Mouse (Mus musculus): Measurements from ENCODE around the gene Mob1b. TPM values are rescaled to one million over a fixed set of nuclear protein-coding genes. Genes with fewer than 3 reads are reported as not detected.
"Not testable (repeated sequence)": the region's sequence is repeated elsewhere in the genome, so short reads cannot be mapped to it uniquely, and the experiment has no call there.

Gene Mob1b
- polyA plus RNA-seq, 1 experiment from 2014 or later: 17.5 TPM

DNA sequence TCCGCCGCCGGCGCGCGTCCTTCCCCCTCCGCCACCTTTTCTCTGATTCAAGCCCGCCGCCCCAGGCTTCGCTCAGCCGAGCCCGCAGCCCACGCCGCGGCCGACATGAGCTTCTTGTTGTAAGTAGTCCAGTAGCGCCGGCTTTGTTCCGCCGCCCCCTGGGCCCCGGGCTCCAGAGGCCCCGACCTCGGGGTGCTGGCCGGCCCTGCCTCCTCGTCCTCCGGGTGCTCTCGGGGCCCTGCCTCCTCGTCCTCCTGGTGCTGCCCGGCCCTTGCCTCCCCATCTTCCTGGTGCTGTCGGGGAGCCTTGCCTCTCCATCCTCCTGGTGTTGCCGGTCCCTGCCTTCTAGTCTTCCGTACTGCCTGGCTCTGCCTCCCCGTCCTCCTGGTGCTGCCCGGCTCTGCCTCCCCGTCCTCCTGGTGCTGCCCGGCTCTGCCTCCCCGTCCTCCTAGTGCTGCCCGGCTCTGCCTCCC, 384 bp downstream of the Mob1b start:
- H3K27me3 ChIP-seq (ENCODE audit: control insufficient read depth, insufficient read depth, low read length): no peaks in the 10 kb centered on the region
- peak overlapping the region; percentile 91 for H3K4me2 ChIP-seq (ENCODE audit: low read depth, low read length)
- 0 out of 2 replicates have a peak, but pooled peaks cover under 1% of the 10 kb centered on the region for H3K36me3 ChIP-seq (ENCODE audit: control insufficient read depth, insufficient read depth)
- H3K4me3 ChIP-seq (ENCODE audit: low read length): peak overlapping the region; percentile 92
- no peaks in the 10 kb centered on the region for H3K9me3 ChIP-seq (replicated peaks; ENCODE audit: control insufficient read depth, low read length)
- H3K9ac ChIP-seq (ENCODE audit: low read length): peak overlapping the region; percentile 92
- peaks cover 30% of the 10 kb centered on the region for H3K4me1 ChIP-seq (ENCODE audit: control insufficient read depth, insufficient read depth, low read length)
- WGBS: under 1% methylated on average over 37 of the region's 38 CpGs
- H3K27ac ChIP-seq (ENCODE audit: low read length): peak overlapping the region; percentile 87
- no peak; the same call in none of the 2 replicates for ATAC-seq (replicated peaks; ENCODE audit: extremely low read depth, insufficient read depth, low FRiP score)

DNA sequence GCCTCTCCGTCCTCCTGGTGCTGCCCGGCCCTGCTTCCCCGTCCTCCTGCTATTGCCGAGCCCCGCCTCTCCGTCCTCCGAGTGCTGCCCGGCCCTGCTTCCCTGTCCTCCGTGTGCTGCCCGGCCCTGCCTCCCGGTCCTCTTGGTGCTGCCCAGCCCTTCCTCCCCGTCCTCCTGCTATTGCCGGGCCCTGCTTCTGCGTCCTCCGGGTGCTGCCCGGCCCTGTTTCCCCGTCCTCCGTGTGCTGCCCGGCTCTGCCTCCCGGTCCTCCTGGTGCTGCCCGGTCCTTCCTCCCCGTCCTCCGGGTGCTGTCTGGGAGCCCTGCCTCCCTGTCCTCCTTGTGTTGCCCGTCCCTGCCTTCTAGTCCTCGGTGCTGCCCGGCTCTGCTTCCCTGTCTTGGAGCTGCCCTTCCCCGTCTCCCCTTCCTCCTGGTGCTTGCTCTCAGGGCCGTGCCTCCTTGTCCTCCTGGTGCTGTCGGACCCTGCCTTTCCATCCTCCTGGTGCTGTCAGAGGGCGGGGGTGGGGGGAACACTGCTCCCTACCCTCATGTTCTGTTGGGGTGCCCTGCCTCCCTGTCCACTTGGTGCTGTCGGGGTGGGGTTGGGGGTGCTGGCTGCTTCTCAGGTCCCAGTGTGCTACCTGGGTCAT, 1.0 kb downstream of the Mob1b start:
- under 1% methylated on average over 31 of the region's 31 CpGs for WGBS
- no peak for ATAC-seq (replicated peaks; ENCODE audit: extremely low read depth, insufficient read depth, low FRiP score)
- Histone ChIP-seq H3K9ac (ENCODE audit: low read length) (peak overlapping the region; percentile 92), H3K36me3 (ENCODE audit: control insufficient read depth, insufficient read depth) (0 out of 2 replicates have a peak, but pooled peaks cover 2% of the 10 kb centered on the region), H3K9me3 (replicated peaks; ENCODE audit: control insufficient read depth, low read length) (no peaks in the 10 kb centered on the region), H3K4me2 (ENCODE audit: low read depth, low read length) (peak overlapping the region; percentile 91), H3K27me3 (ENCODE audit: control insufficient read depth, insufficient read depth, low read length) (no peaks in the 10 kb centered on the region), H3K4me1 (ENCODE audit: control insufficient read depth, insufficient read depth, low read length) (peaks cover 30% of the 10 kb centered on the region), H3K4me3 (ENCODE audit: low read length) (peak overlapping the region; percentile 92), H3K27ac (ENCODE audit: low read length) (peak overlapping the region; percentile 87)

- Histone ChIP-seq H3K36me3 (ENCODE audit: control insufficient read depth, insufficient read depth) (0 out of 2 replicates have a peak, but pooled peaks cover 2% of the 10 kb centered on the region), H3K4me1 (ENCODE audit: control insufficient read depth, insufficient read depth, low read length) (peaks cover 30% of the 10 kb centered on the region), H3K4me2 (ENCODE audit: low read depth, low read length) (peak overlapping the region; percentile 91), H3K4me3 (ENCODE audit: low read length) (peak overlapping the region; percentile 92), H3K9me3 (replicated peaks; ENCODE audit: control insufficient read depth, low read length) (no peaks in the 10 kb centered on the region), H3K27ac (ENCODE audit: low read length) (peak overlapping the region; percentile 87), H3K9ac (ENCODE audit: low read length) (peak overlapping the region; percentile 92), H3K27me3 (ENCODE audit: control insufficient read depth, insufficient read depth, low read length) (no peaks in the 10 kb centered on the region)
- ATAC-seq (replicated peaks; ENCODE audit: extremely low read depth, insufficient read depth, low FRiP score): no peak
- 7% methylated on average over 4 of the region's 4 CpGs for WGBS
Observed at GRCm38 (mm10) chr5:88722213-88722600, 1.6 kb downstream of the Mob1b start.

GRCm38 (mm10) chr5:88724030-88724429, 3.4 kb downstream of the Mob1b start:
- no peak for ATAC-seq (replicated peaks; ENCODE audit: extremely low read depth, insufficient read depth, low FRiP score)
- Histone ChIP-seq H3K4me3 (ENCODE audit: low read length) (no peak overlapping the region), H3K27me3 (ENCODE audit: control insufficient read depth, insufficient read depth, low read length) (no peaks in the 10 kb centered on the region), H3K4me2 (ENCODE audit: low read depth, low read length) (peak overlapping the region; percentile 27; the same call in 1 of the 2 replicates), H3K9me3 (replicated peaks; ENCODE audit: control insufficient read depth, low read length) (no peaks in the 10 kb centered on the region), H3K27ac (ENCODE audit: low read length) (peak overlapping the region; percentile 72), H3K36me3 (ENCODE audit: control insufficient read depth, insufficient read depth) (0 out of 2 replicates have a peak, but pooled peaks cover 2% of the 10 kb centered on the region), H3K9ac (ENCODE audit: low read length) (no peak overlapping the region), H3K4me1 (ENCODE audit: control insufficient read depth, insufficient read depth, low read length) (peaks cover 32% of the 10 kb centered on the region)
- 9% methylated on average over 3 of the region's 3 CpGs for WGBS

DNA sequence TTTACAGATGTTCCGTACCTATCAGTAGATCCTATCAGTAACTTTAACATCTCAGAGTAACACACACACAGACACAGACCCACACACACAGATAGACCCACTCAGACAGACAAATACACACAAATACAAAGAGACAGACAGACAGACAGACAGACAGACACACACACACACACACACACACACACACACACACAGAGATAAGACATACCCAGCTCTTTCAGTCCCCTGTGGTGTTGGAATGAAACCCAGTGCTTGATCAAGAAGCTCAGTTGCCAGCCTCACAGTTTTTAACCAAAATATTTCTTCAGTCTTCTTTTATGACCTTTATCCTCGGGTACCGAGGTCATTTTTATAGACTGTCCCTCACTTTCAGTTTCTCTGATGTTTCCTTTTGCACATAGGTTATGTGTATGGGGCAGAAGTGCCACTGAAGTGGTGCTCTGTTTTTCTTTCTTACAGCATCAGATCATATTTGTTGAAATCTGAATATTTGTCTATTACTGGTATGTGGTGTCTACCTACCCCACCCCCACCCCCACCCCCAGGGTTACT, 7.0 kb downstream of the Mob1b start:
- no peak overlapping the region for H3K27ac ChIP-seq (ENCODE audit: low read length)
- ATAC-seq (replicated peaks; ENCODE audit: extremely low read depth, insufficient read depth, low FRiP score): no peak
- H3K36me3 ChIP-seq (ENCODE audit: control insufficient read depth, insufficient read depth): 0 out of 2 replicates have a peak, but pooled peaks cover 2% of the 10 kb centered on the region
- H3K4me3 ChIP-seq (ENCODE audit: low read length): no peak overlapping the region
- H3K4me1 ChIP-seq (ENCODE audit: control insufficient read depth, insufficient read depth, low read length): peaks cover 21% of the 10 kb centered on the region
- no peak overlapping the region for H3K4me2 ChIP-seq (ENCODE audit: low read depth, low read length)
- H3K27me3 ChIP-seq (ENCODE audit: control insufficient read depth, insufficient read depth, low read length): no peaks in the 10 kb centered on the region
- no peak overlapping the region for H3K9ac ChIP-seq (ENCODE audit: low read length)
- WGBS: 71% methylated on average over 3 of the region's 3 CpGs
- no peaks in the 10 kb centered on the region for H3K9me3 ChIP-seq (replicated peaks; ENCODE audit: control insufficient read depth, low read length)

- Histone ChIP-seq H3K4me3 (ENCODE audit: low read length) (no peak overlapping the region), H3K27ac (ENCODE audit: low read length) (no peak overlapping the region), H3K4me1 (ENCODE audit: control insufficient read depth, insufficient read depth, low read length) (peaks cover 10% of the 10 kb centered on the region), H3K36me3 (ENCODE audit: control insufficient read depth, insufficient read depth) (peaks cover 1% of the 10 kb centered on the region; the same call in 1 of the 2 replicates), H3K4me2 (ENCODE audit: low read depth, low read length) (no peak overlapping the region), H3K9ac (ENCODE audit: low read length) (no peak overlapping the region), H3K9me3 (replicated peaks; ENCODE audit: control insufficient read depth, low read length) (no peaks in the 10 kb centered on the region), H3K27me3 (ENCODE audit: control insufficient read depth, insufficient read depth, low read length) (no peaks in the 10 kb centered on the region)
- ATAC-seq (replicated peaks; ENCODE audit: extremely low read depth, insufficient read depth, low FRiP score): no peak
- WGBS: 88% methylated on average over 2 of the region's 2 CpGs
Observed at GRCm38 (mm10) chr5:88734786-88735185, 14.1 kb downstream of the Mob1b start.

DNA sequence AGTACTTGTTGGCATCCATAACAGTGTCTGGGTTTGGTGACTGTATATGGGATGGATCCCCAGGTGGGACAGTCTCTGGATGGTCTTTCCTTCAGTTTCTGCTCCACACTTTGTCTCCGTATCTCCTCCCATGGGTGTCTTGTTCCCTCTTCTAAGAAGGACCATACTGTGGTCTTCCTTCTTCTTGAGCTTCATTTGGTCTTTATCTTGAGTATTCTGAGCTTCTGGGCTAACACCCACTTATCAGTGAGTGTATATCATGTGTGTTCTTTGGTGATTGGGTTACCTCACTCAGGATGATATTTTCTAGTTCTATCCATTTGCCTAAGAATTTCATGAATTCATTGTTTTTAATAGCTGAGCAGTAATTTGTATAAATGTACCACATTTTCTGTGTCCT, 20.4 kb downstream of the Mob1b start:
- ATAC-seq (replicated peaks; ENCODE audit: extremely low read depth, insufficient read depth, low FRiP score); H3K9ac ChIP-seq (ENCODE audit: low read length): not testable (repeated sequence)

GRCm38 (mm10) chr5:88747774-88748173, 27.1 kb downstream of the Mob1b start:
- H3K4me2 ChIP-seq (ENCODE audit: low read depth, low read length): no peak overlapping the region
- peaks cover 10% of the 10 kb centered on the region for H3K36me3 ChIP-seq (ENCODE audit: control insufficient read depth, insufficient read depth)
- no peak for ATAC-seq (replicated peaks; ENCODE audit: extremely low read depth, insufficient read depth, low FRiP score)
- no peak overlapping the region for H3K27ac ChIP-seq (ENCODE audit: low read length)
- H3K9ac ChIP-seq (ENCODE audit: low read length): no peak overlapping the region
- no peaks in the 10 kb centered on the region for H3K27me3 ChIP-seq (ENCODE audit: control insufficient read depth, insufficient read depth, low read length)
- no peak overlapping the region for H3K4me3 ChIP-seq (ENCODE audit: low read length)
- no peaks in the 10 kb centered on the region for H3K4me1 ChIP-seq (ENCODE audit: control insufficient read depth, insufficient read depth, low read length)
- no peaks in the 10 kb centered on the region for H3K9me3 ChIP-seq (replicated peaks; ENCODE audit: control insufficient read depth, low read length)
- 83% methylated on average over 1 of the region's 1 CpGs for WGBS

More for the DNA sequence above, 20.4 kb downstream of the Mob1b start:
- not testable (repeated sequence) for H3K4me3 ChIP-seq (ENCODE audit: low read length); H3K27ac ChIP-seq (ENCODE audit: low read length); H3K4me2 ChIP-seq (ENCODE audit: low read depth, low read length); H3K9me3 ChIP-seq (replicated peaks; ENCODE audit: control insufficient read depth, low read length); H3K36me3 ChIP-seq (ENCODE audit: control insufficient read depth, insufficient read depth); H3K27me3 ChIP-seq (ENCODE audit: control insufficient read depth, insufficient read depth, low read length); H3K4me1 ChIP-seq (ENCODE audit: control insufficient read depth, insufficient read depth, low read length)
- 93% methylated on average over 1 of the region's 1 CpGs for WGBS

DNA sequence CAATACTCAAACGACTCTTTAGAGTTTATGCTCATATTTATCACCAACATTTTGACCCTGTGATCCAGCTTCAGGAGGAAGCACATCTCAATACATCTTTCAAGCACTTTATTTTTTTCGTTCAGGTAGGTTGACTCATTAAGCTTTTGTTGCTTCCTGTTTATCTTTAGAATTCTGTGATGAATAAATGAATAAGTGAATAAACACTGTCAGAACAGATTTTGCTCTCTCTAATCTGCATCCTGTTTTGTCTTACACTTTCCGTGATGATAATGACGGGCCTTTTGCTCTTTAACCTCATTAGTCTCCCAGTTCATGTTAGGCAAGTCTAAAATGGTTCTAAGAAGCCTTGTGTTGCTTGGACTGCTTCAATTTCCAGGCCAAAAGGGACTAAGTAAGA, 32.5 kb downstream of the Mob1b start:
- WGBS: 70% methylated on average over 4 of the region's 4 CpGs
- no peak for ATAC-seq (replicated peaks; ENCODE audit: extremely low read depth, insufficient read depth, low FRiP score)
- Histone ChIP-seq H3K9ac (ENCODE audit: low read length) (no peak overlapping the region), H3K4me2 (ENCODE audit: low read depth, low read length) (no peak overlapping the region), H3K27ac (ENCODE audit: low read length) (no peak overlapping the region), H3K27me3 (ENCODE audit: control insufficient read depth, insufficient read depth, low read length) (no peaks in the 10 kb centered on the region), H3K4me3 (ENCODE audit: low read length) (no peak overlapping the region), H3K9me3 (replicated peaks; ENCODE audit: control insufficient read depth, low read length) (no peaks in the 10 kb centered on the region), H3K4me1 (ENCODE audit: control insufficient read depth, insufficient read depth, low read length) (no peaks in the 10 kb centered on the region), H3K36me3 (ENCODE audit: control insufficient read depth, insufficient read depth) (peaks cover 17% of the 10 kb centered on the region)

Data from heart, embryonic 16.5 days (tissue).